Mouse (Mus musculus) embryonic facial prominence, embryonic 14.5 days (tissue): Measurements from ENCODE around the gene Eif2b5. TPM values are rescaled to one million over a fixed set of nuclear protein-coding genes. Genes with fewer than 3 reads are reported as not detected.

ENCODE experiments used
- ATAC-seq: fragments of 200-750 bp; cut with Nextera tagmentation; 2 replicates; pipeline ENCODE4 v1.8.0; 2017; ENCODE audit warnings: low read depth, moderate number of reproducible peaks, moderate TSS enrichment
- DNase-seq: peaks from one replicate; pipeline ENCODE4 v3.0.0-alpha.2; 2015; ENCODE audit warnings: low spot score
- H3K27ac ChIP-seq: fragments of 300-500 bp; sonication (generic); replicated peaks from 2 replicates; pipeline ENCODE4 v1.5.1; 2014; ENCODE audit warnings: low read depth, mild to moderate bottlenecking, low read length, moderate library complexity
- H3K27me3 ChIP-seq: fragments of 300-500 bp; sonication (generic); replicated peaks from 2 replicates; pipeline ENCODE4 v1.6.1; 2014; ENCODE audit warnings: low read length; ENCODE audit not compliant: control insufficient read depth, insufficient read depth
- H3K36me3 ChIP-seq: fragments of 300-500 bp; sonication (generic); 2 replicates; pipeline ENCODE4 v1.6.1; 2014; ENCODE audit warnings: low read length, mixed read lengths; ENCODE audit not compliant: control insufficient read depth, insufficient read depth
- H3K4me1 ChIP-seq: fragments of 300-500 bp; sonication (generic); 2 replicates; pipeline ENCODE4 v1.6.1; 2014; ENCODE audit warnings: antibody characterized with exemption, low read length; ENCODE audit not compliant: control insufficient read depth, insufficient read depth
- H3K4me2 ChIP-seq: fragments of 300-500 bp; sonication (generic); 2 replicates; pipeline ENCODE4 v1.6.1; 2014; ENCODE audit warnings: low read depth, mild to moderate bottlenecking, low read length, moderate library complexity, mixed read lengths
- H3K4me3 ChIP-seq: fragments of 300-500 bp; sonication (generic); 2 replicates; pipeline ENCODE4 v1.5.1; 2014; ENCODE audit warnings: low read depth, mild to moderate bottlenecking, low read length
- H3K9ac ChIP-seq: fragments of 300-500 bp; sonication (generic); 2 replicates; pipeline ENCODE4 v1.6.1; 2014; ENCODE audit warnings: low read depth, mild to moderate bottlenecking, low read length, moderate library complexity, mixed read lengths
- H3K9me3 ChIP-seq: fragments of 300-500 bp; sonication (generic); 2 replicates; pipeline ENCODE4 v1.6.1; 2016; ENCODE audit warnings: low read length; ENCODE audit not compliant: control insufficient read depth
- WGBS: fragments of 180-500 bp; shearing (Covaris S2); extraction: QIAGEN DNeasy Blood & Tissue Kit; methylation state at CpG from one replicate; pipeline ENCODE4 v1.1.7; 2014; 5-methylcytosine and 5-hydroxymethylcytosine counted together
- polyA plus RNA-seq: library from polyadenylated mRNA; unstranded; fragments of >200 nt; fragmentation: Nextera tagmentation; extraction: Ambion mirVana; gene quantifications from 2 replicates; pipeline ENCODE4 v1.2.1, GENCODE M21; 2014

The Eif2b5 gene
- polyA plus RNA-seq, 1 experiment from 2014 or later: 82.4 TPM

DNA sequence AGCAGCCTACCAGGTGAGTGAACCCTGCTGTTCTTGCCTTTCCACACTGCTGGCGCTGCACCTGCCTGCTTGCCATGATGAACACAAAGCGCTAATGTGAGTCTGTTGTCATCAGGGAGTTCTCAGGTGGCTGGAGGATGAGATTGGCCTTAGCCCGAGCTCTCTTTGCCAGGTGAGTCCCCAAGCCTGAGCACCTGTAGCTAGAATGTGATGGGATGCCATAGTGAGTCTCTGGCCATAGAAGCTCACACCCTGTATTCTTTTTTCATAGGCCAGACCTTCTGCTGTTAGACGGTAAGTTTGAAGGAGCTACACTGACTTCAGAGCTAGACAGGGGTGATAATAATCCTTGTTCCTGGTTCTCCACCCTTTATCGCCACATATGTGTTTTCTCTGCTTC is 53.1 kb downstream of the Eif2b5 start:
- Histone ChIP-seq H3K9me3 (no peaks in the 10 kb centered on the region), H3K36me3 (peaks cover 64% of the 10 kb centered on the region), H3K4me2 (no peak overlapping the region), H3K4me3 (no peak overlapping the region), H3K4me1 (peaks cover 5% of the 10 kb centered on the region), H3K27ac (no peak overlapping the region), H3K27me3 (no peaks in the 10 kb centered on the region), H3K9ac (no peak overlapping the region)
- DNase-seq: no peak
- ATAC-seq: no peak
- WGBS: 96% methylated on average over 5 of the region's 5 CpGs

DNA sequence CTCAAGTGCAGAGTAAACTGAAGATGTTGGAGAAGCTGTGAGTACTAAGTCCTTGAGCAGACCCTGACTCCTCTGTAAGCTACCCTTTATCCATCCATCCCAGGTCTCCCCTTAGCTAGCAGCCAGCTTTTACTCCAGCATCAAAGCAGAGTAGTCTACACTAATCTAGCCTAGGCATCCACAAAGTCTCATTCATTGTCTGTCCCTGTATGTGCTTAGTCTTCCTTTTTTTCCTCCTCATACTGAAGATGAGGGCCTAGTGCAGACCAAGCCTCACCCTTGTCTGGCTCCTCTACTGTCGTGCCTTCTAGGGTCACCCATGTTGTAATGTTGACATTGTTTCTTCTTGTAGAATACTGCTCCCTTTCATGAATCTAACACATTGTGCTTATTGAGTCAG is 54.0 kb downstream of the Eif2b5 start:
- H3K27ac ChIP-seq: no peak overlapping the region
- no peaks in the 10 kb centered on the region for H3K27me3 ChIP-seq
- WGBS: 82% methylated on average over 1 of the region's 1 CpGs

DNA sequence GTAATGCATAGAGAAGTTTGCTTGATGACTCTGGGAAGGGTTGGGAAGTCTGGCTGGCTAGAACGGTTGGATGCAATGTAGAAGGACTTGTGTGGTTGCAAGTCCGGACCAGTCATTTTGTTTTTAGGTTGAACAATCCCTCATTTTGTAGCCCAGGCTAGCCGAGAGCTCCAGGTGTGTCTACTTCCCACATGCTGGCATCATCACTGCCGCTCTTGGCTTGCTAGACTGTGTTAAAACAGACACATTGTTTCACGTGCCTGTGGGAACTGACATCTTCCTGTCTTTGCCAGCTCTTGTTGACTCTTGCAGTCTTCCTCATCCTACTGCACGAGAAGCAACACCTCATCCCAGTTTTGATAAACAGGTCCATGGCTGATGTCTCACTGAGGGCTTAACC is 56.4 kb downstream of the Eif2b5 start:
- Histone ChIP-seq H3K4me3 (no peak overlapping the region), H3K4me2 (no peak overlapping the region), H3K36me3 (peaks cover 95% of the 10 kb centered on the region), H3K9ac (no peak overlapping the region), H3K27ac (no peak overlapping the region), H3K4me1 (no peaks in the 10 kb centered on the region), H3K9me3 (no peaks in the 10 kb centered on the region), H3K27me3 (no peaks in the 10 kb centered on the region)
- ATAC-seq (no peak), DNase-seq (no peak)
- 88% methylated on average over 6 of the region's 6 CpGs for WGBS

More for the DNA sequence above, 54.0 kb downstream of the Eif2b5 start:
- peaks cover 72% of the 10 kb centered on the region for H3K36me3 ChIP-seq
- ATAC-seq (no peak), DNase-seq (no peak)
- H3K4me2 ChIP-seq: no peak overlapping the region
- no peak overlapping the region for H3K9ac ChIP-seq
- no peaks in the 10 kb centered on the region for H3K9me3 ChIP-seq
- no peak overlapping the region for H3K4me3 ChIP-seq
- peaks cover 5% of the 10 kb centered on the region for H3K4me1 ChIP-seq

DNA sequence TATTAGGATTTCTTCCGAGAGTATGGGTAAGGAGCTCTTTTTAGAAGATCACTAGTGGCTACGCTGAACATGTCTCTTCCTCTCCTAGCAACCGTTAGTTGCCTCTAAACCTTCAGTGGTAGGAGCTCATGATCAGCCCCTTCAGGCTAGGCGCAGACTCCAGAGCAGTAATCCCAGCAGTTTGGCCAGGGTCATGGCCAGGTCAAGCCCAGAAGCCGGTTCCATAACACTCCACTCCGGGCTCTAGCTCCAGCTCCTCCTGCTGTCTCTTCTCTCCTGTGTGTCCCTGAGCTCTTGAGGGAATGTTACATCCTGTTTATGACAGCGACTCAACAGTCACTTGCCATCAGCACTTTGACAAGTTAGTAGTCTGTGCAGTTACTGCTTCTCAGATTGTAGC is 58.8 kb downstream of the Eif2b5 start:
- Histone ChIP-seq H3K4me1 (no peaks in the 10 kb centered on the region), H3K9ac (no peak overlapping the region), H3K27me3 (no peaks in the 10 kb centered on the region), H3K27ac (no peak overlapping the region), H3K4me3 (no peak overlapping the region), H3K9me3 (no peaks in the 10 kb centered on the region), H3K36me3 (peaks cover 97% of the 10 kb centered on the region), H3K4me2 (no peak overlapping the region)
- DNase-seq (no peak), ATAC-seq (no peak)
- WGBS: 79% methylated on average over 7 of the region's 7 CpGs

Other genes with a start within 250 kb of the Eif2b5 start
- gene Parl, start 196.4 kb upstream of the Eif2b5 start, polyA plus RNA-seq: 75.8 and 88.8 TPM in 2 replicates
- 0.07 TPM in 1 of 2 replicates, not detected in the other for gene Cyp2ab1, start 173.4 kb upstream of the Eif2b5 start, polyA plus RNA-seq
- 63.5 and 63.8 TPM in 2 replicates for gene Abcc5, start 72.4 kb upstream of the Eif2b5 start, polyA plus RNA-seq
- 26.5 and 30.8 TPM in 2 replicates for gene Dvl3, start 18.2 kb downstream of the Eif2b5 start, polyA plus RNA-seq
- 573 and 628 TPM in 2 replicates for gene Ap2m1, start 36.7 kb downstream of the Eif2b5 start, polyA plus RNA-seq
- 54.2 and 61.5 TPM in 2 replicates for gene Abcf3, start 49.8 kb downstream of the Eif2b5 start, polyA plus RNA-seq
- gene Vwa5b2, start 90.7 kb downstream of the Eif2b5 start, polyA plus RNA-seq: 2.2 and 3.1 TPM in 2 replicates
- 33.1 and 36.3 TPM in 2 replicates for gene Eef1akmt4, start 112.8 kb downstream of the Eif2b5 start, polyA plus RNA-seq
- gene Gm49333, start 112.8 kb downstream of the Eif2b5 start, polyA plus RNA-seq: 0.70 TPM in 1 of 2 replicates, not detected in the other
- 40.2 and 40.6 TPM in 2 replicates for gene Alg3, start 112.9 kb downstream of the Eif2b5 start, polyA plus RNA-seq
- gene Camk2n2, start 122.5 kb downstream of the Eif2b5 start, polyA plus RNA-seq: 2.1 and 3.0 TPM in 2 replicates
- gene Ece2, start 131.0 kb downstream of the Eif2b5 start, polyA plus RNA-seq: 3.3 and 5.0 TPM in 2 replicates
- gene Psmd2, start 152.8 kb downstream of the Eif2b5 start, polyA plus RNA-seq: 278 and 312 TPM in 2 replicates
- 153 and 157 TPM in 2 replicates for gene Eif4g1, start 169.5 kb downstream of the Eif2b5 start, polyA plus RNA-seq
- gene Fam131a, start 194.4 kb downstream of the Eif2b5 start, polyA plus RNA-seq: 10.9 and 11.2 TPM in 2 replicates
- gene Polr2h, start 218.8 kb downstream of the Eif2b5 start, polyA plus RNA-seq: 107 and 115 TPM in 2 replicates
- gene Clcn2, start 218.9 kb downstream of the Eif2b5 start, polyA plus RNA-seq: 11.9 and 13.3 TPM in 2 replicates
- 9.1 and 11.7 TPM in 2 replicates for gene Chrd, start 234.3 kb downstream of the Eif2b5 start, polyA plus RNA-seq
- gene Thpo, start 235.7 kb downstream of the Eif2b5 start, polyA plus RNA-seq: 0.54 and 0.89 TPM in 2 replicates